Mouse (Mus musculus) kidney, adult 2 months (tissue): ENCODE measurements around the gene Meltf.

Source experiments
- CTCF ChIP-seq: fragments of 200-500 bp; conservative IDR thresholded peaks from 2 replicates; pipeline ENCODE4 v1.5.1; 2011; ENCODE audit warnings: low read depth, mild to moderate bottlenecking, control low read depth, low read length, moderate library complexity, mixed read lengths; ENCODE audit not compliant: insufficient read depth, insufficient read length
- POLR2A ChIP-seq: fragments of 200-500 bp; IDR thresholded peaks from one replicate; pipeline ENCODE4 v1.6.1; 2011; ENCODE audit warnings: low read depth, low read length, control low read depth

GRCm38 (mm10) chr16:31883302-31883701 is 4.7 kb downstream of the Meltf start:
- no peak for TF ChIP-seq POLR2A
- TF ChIP-seq CTCF, result no peak
